20 mouse cellular contexts compared by ENCODE assay signal in the genomic region with DNA sequence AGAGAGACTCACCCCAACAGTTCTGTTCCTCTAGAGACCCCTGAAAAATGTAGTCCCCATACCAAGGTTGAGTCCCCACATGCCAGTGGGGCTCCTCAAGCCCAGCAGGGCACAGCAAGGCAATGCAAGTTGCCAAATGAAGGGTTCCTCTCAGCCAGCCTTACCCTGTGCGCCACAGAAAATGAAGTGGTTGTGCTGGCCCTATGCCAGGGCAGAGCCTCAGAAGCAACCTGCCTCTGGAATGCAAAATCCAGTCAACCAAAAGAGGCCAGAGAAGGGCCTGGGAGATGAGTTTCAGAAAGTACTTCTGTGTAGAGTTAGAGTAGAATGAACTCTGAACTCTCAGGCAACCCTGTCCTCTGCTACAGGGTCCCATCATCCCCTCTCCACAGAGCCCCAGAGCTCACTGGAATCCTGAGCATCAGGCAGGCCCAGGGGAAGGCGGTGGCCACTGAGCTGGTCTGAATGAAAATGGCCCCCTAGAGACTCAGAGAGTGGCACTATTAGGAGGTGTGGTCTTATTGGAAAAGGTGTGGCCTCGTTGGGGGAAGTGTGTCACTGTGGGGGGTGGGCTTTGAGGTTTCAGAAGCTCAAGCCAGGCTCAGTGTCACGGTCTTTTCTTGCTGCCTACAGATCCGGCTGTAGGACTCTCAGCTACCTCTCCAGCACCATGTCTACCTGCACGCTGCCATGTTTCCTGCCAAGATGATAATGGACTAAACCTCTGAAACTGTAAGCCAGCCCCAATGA. TPM values are rescaled to one million over a fixed set of nuclear protein-coding genes. Genes with fewer than 3 reads are reported as not detected.
DNase-seq lines count a peak whose midpoint lies in the region; ATAC-seq and TF ChIP-seq lines count a peak whose summit lies in the region.
"Had no signal": no experiment of that assay in that cellular context is flagged by ENCODE, and none has a peak within 500 bp of the region (broad histone marks: within the 10 kb centered on the region; RNA-seq: fewer than 3 reads in every experiment).

No protein-coding gene starts in this region.

- no peak for ATAC-seq in lung, embryonic 14.5 days (ENCODE audit: insufficient read depth)
- peak; percentile 26 for ATAC-seq in Patski
- ATAC-seq: activated CD4-positive, CD25-positive, alpha-beta regulatory T cell, adult 4 months; intestine, embryonic 16.5 days; liver, postnatal 0 days had no signal

- H3K27ac ChIP-seq in lung, embryonic 14.5 days (ENCODE audit: low read depth): no peak overlapping the region
- H3K27ac ChIP-seq: hindbrain, embryonic 15.5 days; limb, embryonic 10.5 days had no signal

- DNase-seq in lung, embryonic 14.5 days: peak; percentile 58
- DNase-seq in lung, postnatal 10 days: no peak
- DNase-seq in ES-CJ7 (ENCODE audit: low read depth, low spot score): peak; percentile 83
- no peak for DNase-seq in Patski (ENCODE audit: low read depth, low spot score)
- peak; percentile 69 for DNase-seq in kidney, postnatal 14 days
- no peak for DNase-seq in testis, postnatal 14 days (ENCODE audit: low spot score)
- no peak for DNase-seq in layer of hippocampus, adult 8-10 months (ENCODE audit: low spot score in 2 of 2)
- no peak for DNase-seq in thymus, postnatal 0 days (ENCODE audit: low spot score)
- DNase-seq: adrenal gland, postnatal 36 days; cerebellum, adult 11-12 months; cerebellum, postnatal 36 days; heart, adult 11 months; liver, postnatal 0 days; lung, postnatal 4 days; right cerebral cortex, adult 18-20 months had no signal

- no peak overlapping the region for H3K9ac ChIP-seq in lung, embryonic 14.5 days
- H3K9ac ChIP-seq: heart, embryonic 12.5 days; hindbrain, embryonic 15.5 days; liver, postnatal 0 days had no signal

- H3K27me3 ChIP-seq in lung, embryonic 14.5 days (ENCODE audit: insufficient read depth, low read length): no peaks in the 10 kb centered on the region
- H3K27me3 ChIP-seq in Patski: no peaks in the 10 kb centered on the region
- H3K27me3 ChIP-seq: heart, embryonic 12.5 days; hindbrain, embryonic 15.5 days had no signal

- TF ChIP-seq CTCF in lung, embryonic 14.5 days (IDR thresholded peaks at IDR 0.05; ENCODE audit: low read depth): no peak
- no peak for TF ChIP-seq CTCF in Patski (IDR thresholded peaks at IDR 0.05)

- in situ Hi-C loops in Patski (cut with MboI; ENCODE audit: low pct_unique_long_range_greater_than_20kb): no loop called here

- CTCF ChIA-PET in Patski (lab: Charles Lee): interaction anchor here (2.0 kb wide), 1 partner anchor 10 kb away, joined by 8 read pairs; no protein-coding TSS in a partner anchor

- WGBS in lung, embryonic 14.5 days: 64% methylated on average over 6 of the region's 6 CpGs

- no peaks in the 10 kb centered on the region for H3K9me3 ChIP-seq in lung, embryonic 14.5 days (ENCODE audit: low read depth, low read length)
- H3K9me3 ChIP-seq: heart, embryonic 12.5 days; hindbrain, embryonic 15.5 days; limb, embryonic 10.5 days had no signal

- H3K4me3 ChIP-seq in lung, embryonic 14.5 days (ENCODE audit: low read depth, low read length): no peak overlapping the region
- H3K4me3 ChIP-seq: heart, embryonic 12.5 days; hindbrain, embryonic 15.5 days; limb, embryonic 10.5 days had no signal

- H3K36me3 ChIP-seq in lung, embryonic 14.5 days (ENCODE audit: insufficient read depth): no peaks in the 10 kb centered on the region
- H3K36me3 ChIP-seq: heart, embryonic 12.5 days; limb, embryonic 10.5 days had no signal

- H3K4me1 ChIP-seq in lung, embryonic 14.5 days (ENCODE audit: insufficient read depth): no peaks in the 10 kb centered on the region
- H3K4me1 ChIP-seq: hindbrain, embryonic 15.5 days had no signal

- POLR2A ChIA-PET in Patski (lab: Charles Lee): no interaction called here

- H3K4me2 ChIP-seq in lung, embryonic 14.5 days: no peak overlapping the region
- H3K4me2 ChIP-seq: heart, embryonic 12.5 days; hindbrain, embryonic 15.5 days had no signal

RNA-seq across cellular contexts. Expression of gene Adap1, which starts 33.4 kb away (rescaled TPM):
- polyA plus RNA-seq in lung, embryonic 14.5 days (2014; fragmentation: Nextera tagmentation; extraction: Ambion mirVana): 3.6 and 4.0 TPM in 2 replicates
- polyA plus RNA-seq in Patski (2021): 5.0 TPM
- total RNA-seq in layer of hippocampus, adult 8-10 months (2022): 100 to 1,000 TPM; 148 to 186 (median 164) TPM
- polyA plus RNA-seq in thymus, postnatal 0 days (2015; fragmentation: Nextera tagmentation; extraction: Ambion mirVana): 3.1 TPM in 2 replicates

RNA-seq across cellular contexts. Expression of gene Get4, which starts 39.9 kb away (rescaled TPM):
- 183 and 185 TPM in 2 replicates for polyA plus RNA-seq in lung, embryonic 14.5 days (2014; fragmentation: Nextera tagmentation; extraction: Ambion mirVana)
- 134 TPM for polyA plus RNA-seq in Patski (2021)
- 10 to 100 TPM; 47.8 to 56.9 (median 50.8) TPM for total RNA-seq in layer of hippocampus, adult 8-10 months (2022)
- polyA plus RNA-seq in thymus, postnatal 0 days (2015; fragmentation: Nextera tagmentation; extraction: Ambion mirVana): 184 and 200 TPM in 2 replicates

RNA-seq across cellular contexts. Expression of gene Cox19, which starts 59.2 kb away (rescaled TPM):
- 102 and 106 TPM in 2 replicates for polyA plus RNA-seq in lung, embryonic 14.5 days (2014; fragmentation: Nextera tagmentation; extraction: Ambion mirVana)
- polyA plus RNA-seq in Patski (2021): 66.1 TPM
- total RNA-seq in layer of hippocampus, adult 8-10 months (2022): 10 to 100 TPM; 59.0 to 75.5 (median 67.5) TPM
- polyA plus RNA-seq in thymus, postnatal 0 days (2015; fragmentation: Nextera tagmentation; extraction: Ambion mirVana): 110 and 112 TPM in 2 replicates

Comparison
In these comparisons a context has a peak if more than half of its experiments do, and no peak if none do; other contexts are left out.
1. DNase-seq: peak in lung, embryonic 14.5 days (single experiment), ES-CJ7 (single experiment) and kidney, postnatal 14 days (single experiment); none in lung, postnatal 10 days (single experiment), Patski (single experiment), testis, postnatal 14 days (single experiment), layer of hippocampus, adult 8-10 months (0 of 2) and thymus, postnatal 0 days (single experiment).